Mouse (Mus musculus): ENCODE data around the gene Nsl1.
"Not testable (repeated sequence)": the region's sequence is repeated elsewhere in the genome, so short reads cannot be mapped to it uniquely, and the experiment has no call there.

- TF ChIP-seq CTCF, EP300 (IDR thresholded peaks at IDR 0.05; ENCODE audit: low read depth): not testable (repeated sequence)
Observed at GRCm38 (mm10) chr1:191030922-191031425, 31.8 kb upstream of the Nsl1 start.

Measured in liver, embryonic 14.5 days (tissue).